Mouse (Mus musculus) neural tube, embryonic 14.5 days (tissue): ENCODE data around the gene Arxes1. TPM values are rescaled to one million over a fixed set of nuclear protein-coding genes. Genes with fewer than 3 reads are reported as not detected.
"Not testable (repeated sequence)": the region's sequence is repeated elsewhere in the genome, so short reads cannot be mapped to it uniquely, and the experiment has no call there.

Source experiments
- ATAC-seq: fragments of 200-750 bp; cut with Nextera tagmentation; 2 replicates; pipeline ENCODE4 v1.8.0; 2017; ENCODE audit warnings: low read depth, mild to moderate bottlenecking, moderate TSS enrichment, moderate library complexity
- H3K27ac ChIP-seq: fragments of 300-500 bp; sonication (generic); 2 replicates; pipeline ENCODE4 v1.5.1; 2014; ENCODE audit warnings: low read depth, mild to moderate bottlenecking, control low read depth, low read length, moderate library complexity, mixed read lengths
- H3K27me3 ChIP-seq: fragments of 300-500 bp; sonication (generic); 2 replicates; pipeline ENCODE4 v1.6.1; 2014; ENCODE audit warnings: low read length; ENCODE audit not compliant: control insufficient read depth, insufficient read depth
- H3K36me3 ChIP-seq: fragments of 300-500 bp; sonication (generic); 2 replicates; pipeline ENCODE4 v1.6.1; 2014; ENCODE audit warnings: low read length, mixed read lengths; ENCODE audit not compliant: control insufficient read depth, insufficient read depth
- H3K4me1 ChIP-seq: fragments of 300-500 bp; sonication (generic); 2 replicates; pipeline ENCODE4 v1.6.1; 2014; ENCODE audit warnings: low read length; ENCODE audit not compliant: control insufficient read depth, insufficient read depth
- H3K4me2 ChIP-seq: fragments of 300-500 bp; sonication (generic); 2 replicates; pipeline ENCODE4 v1.6.1; 2014; ENCODE audit warnings: mild to moderate bottlenecking, low read depth, low read length, control low read depth
- H3K4me3 ChIP-seq: fragments of 300-500 bp; sonication (generic); 2 replicates; pipeline ENCODE4 v1.5.1; 2014; ENCODE audit warnings: low read depth, low read length, control low read depth, mixed read lengths
- H3K9ac ChIP-seq: fragments of 300-500 bp; sonication (generic); replicated peaks from 2 replicates; pipeline ENCODE4 v1.6.1; 2014; ENCODE audit warnings: low read depth, mild to moderate bottlenecking, control low read depth, low read length, mixed read lengths
- H3K9me3 ChIP-seq: fragments of 300-500 bp; sonication (generic); 2 replicates; pipeline ENCODE4 v1.6.1; 2016; ENCODE audit warnings: low read length; ENCODE audit not compliant: control insufficient read depth
- WGBS: fragments of 180-500 bp; shearing (Covaris S2); extraction: QIAGEN DNeasy Blood & Tissue Kit; methylation state at CpG from one replicate; pipeline ENCODE4 v1.1.7; 2014; 5-methylcytosine and 5-hydroxymethylcytosine counted together
- polyA plus RNA-seq: library from polyadenylated mRNA; unstranded; fragments of >200 nt; fragmentation: Nextera tagmentation; extraction: Ambion mirVana; gene quantifications from 2 replicates; pipeline ENCODE4 v1.2.1, GENCODE M21; 2014

Gene Arxes1
- polyA plus RNA-seq, 1 experiment from 2014 or later: 160 TPM

- no peak overlapping the region for H3K9ac ChIP-seq
- no peaks in the 10 kb centered on the region for H3K4me1 ChIP-seq
- WGBS: 45% methylated on average over 1 of the region's 1 CpGs
- H3K9me3 ChIP-seq: no peaks in the 10 kb centered on the region
- H3K27me3 ChIP-seq: no peaks in the 10 kb centered on the region
- H3K36me3 ChIP-seq: no peaks in the 10 kb centered on the region
- ATAC-seq: no peak
- no peak overlapping the region for H3K4me2 ChIP-seq
- H3K4me3 ChIP-seq: no peak overlapping the region
- H3K27ac ChIP-seq: no peak overlapping the region
Observed at GRCm38 (mm10) chrX:136030331-136030730, 2.8 kb upstream of the Arxes1 start.

- H3K36me3 ChIP-seq: no peaks in the 10 kb centered on the region
- H3K4me1 ChIP-seq: no peaks in the 10 kb centered on the region
- no peaks in the 10 kb centered on the region for H3K9me3 ChIP-seq
- ATAC-seq: no peak
- H3K4me3 ChIP-seq: no peak overlapping the region
- H3K9ac ChIP-seq: no peak overlapping the region
- 88% methylated on average over 1 of the region's 1 CpGs for WGBS
- H3K4me2 ChIP-seq: no peak overlapping the region
- H3K27me3 ChIP-seq: no peaks in the 10 kb centered on the region
- H3K27ac ChIP-seq: no peak overlapping the region
Observed at GRCm38 (mm10) chrX:136043726-136044125, 10.6 kb downstream of the Arxes1 start.

GRCm38 (mm10) chrX:136047528-136047927 lies 14.4 kb downstream of the Arxes1 start:
- no peak overlapping the region for H3K27ac ChIP-seq
- no peaks in the 10 kb centered on the region for H3K27me3 ChIP-seq
- no peak overlapping the region for H3K4me3 ChIP-seq
- H3K4me1 ChIP-seq: no peaks in the 10 kb centered on the region
- no peak overlapping the region for H3K4me2 ChIP-seq
- H3K9me3 ChIP-seq: no peaks in the 10 kb centered on the region
- 17% methylated on average over 5 of the region's 5 CpGs for WGBS
- H3K9ac ChIP-seq: no peak overlapping the region
- ATAC-seq: peak; percentile 78; the same call in 1 of the 2 replicates
- H3K36me3 ChIP-seq: no peaks in the 10 kb centered on the region

- H3K4me1 ChIP-seq: no peaks in the 10 kb centered on the region
- H3K4me3 ChIP-seq: no peak overlapping the region
- WGBS: 82% methylated on average over 2 of the region's 2 CpGs
- ATAC-seq: no peak
- H3K4me2 ChIP-seq: no peak overlapping the region
- no peak overlapping the region for H3K9ac ChIP-seq
- H3K36me3 ChIP-seq: no peaks in the 10 kb centered on the region
- H3K9me3 ChIP-seq: no peaks in the 10 kb centered on the region
- H3K27ac ChIP-seq: no peak overlapping the region
- H3K27me3 ChIP-seq: no peaks in the 10 kb centered on the region
Observed at GRCm38 (mm10) chrX:136051219-136051618, 18.1 kb downstream of the Arxes1 start.

GRCm38 (mm10) chrX:136060698-136061097 lies 27.5 kb downstream of the Arxes1 start:
- no peaks in the 10 kb centered on the region for H3K4me1 ChIP-seq
- ATAC-seq: no peak
- H3K27me3 ChIP-seq: no peaks in the 10 kb centered on the region
- H3K4me3 ChIP-seq: no peak overlapping the region
- H3K9me3 ChIP-seq: no peaks in the 10 kb centered on the region
- H3K9ac ChIP-seq: no peak overlapping the region
- H3K27ac ChIP-seq: no peak overlapping the region
- H3K4me2 ChIP-seq: no peak overlapping the region
- no peaks in the 10 kb centered on the region for H3K36me3 ChIP-seq
- WGBS: 71% methylated on average over 1 of the region's 1 CpGs

GRCm38 (mm10) chrX:136067201-136067991 lies 34.2 kb downstream of the Arxes1 start:
- not testable (repeated sequence) for H3K9me3 ChIP-seq, H3K27me3 ChIP-seq, H3K4me1 ChIP-seq, H3K36me3 ChIP-seq
- peak overlapping the region; percentile 39 for H3K4me3 ChIP-seq
- ATAC-seq: peak; percentile 84
- peak overlapping the region; percentile 48 for H3K4me2 ChIP-seq
- peak overlapping the region; percentile 47 for H3K9ac ChIP-seq
- 14% methylated on average over 10 of the region's 48 CpGs for WGBS
- H3K27ac ChIP-seq: peak overlapping the region; percentile 77

GRCm38 (mm10) chrX:136068020-136068419 lies 34.9 kb downstream of the Arxes1 start, which contains the start of gene Bex2:
Bex2 (minus strand) TSS chrX:136068236.
- not testable (repeated sequence) for H3K27me3 ChIP-seq, H3K4me1 ChIP-seq, H3K9me3 ChIP-seq, H3K36me3 ChIP-seq
- peak within 1 kb of the TSS; percentile 39 for H3K4me3 ChIP-seq
- H3K27ac ChIP-seq: peak within 1 kb of the TSS; percentile 77
- no CpG with 5 or more reads among the region's 32 CpGs for WGBS
- ATAC-seq: peak; percentile 98
- peak within 1 kb of the TSS; percentile 48 for H3K4me2 ChIP-seq
- H3K9ac ChIP-seq: peak within 1 kb of the TSS; percentile 47

Other genes starting within 250 kb of the Arxes1 start
- gene Bhlhb9, start 235.8 kb upstream of the Arxes1 start, polyA plus RNA-seq: 114 and 127 TPM in 2 replicates
- gene Gprasp2, start 194.3 kb upstream of the Arxes1 start, polyA plus RNA-seq: 183 and 196 TPM in 2 replicates
- gene Arxes2, start 39.5 kb upstream of the Arxes1 start, polyA plus RNA-seq: 290 and 292 TPM in 2 replicates
- gene Bex2, start 34.9 kb downstream of the Arxes1 start, polyA plus RNA-seq: 610 and 698 TPM in 2 replicates
- 0.08 TPM in 1 of 2 replicates, not detected in the other for gene Nxf3, start 51.9 kb downstream of the Arxes1 start, polyA plus RNA-seq
- gene Bex4, start 105.6 kb downstream of the Arxes1 start, polyA plus RNA-seq: 115 and 152 TPM in 2 replicates
- 119 and 142 TPM in 2 replicates for gene Tceal8, start 139.0 kb downstream of the Arxes1 start, polyA plus RNA-seq
- 9.1 and 16.4 TPM in 2 replicates for gene Tceal5, start 170.5 kb downstream of the Arxes1 start, polyA plus RNA-seq
- gene Tceal7, start 181.4 kb downstream of the Arxes1 start, polyA plus RNA-seq: 2.3 and 4.6 TPM in 2 replicates
- gene Bex1, start 182.1 kb downstream of the Arxes1 start, polyA plus RNA-seq: 220 and 263 TPM in 2 replicates
- gene Tceal9, start 211.7 kb downstream of the Arxes1 start, polyA plus RNA-seq: 268 and 285 TPM in 2 replicates
- 770 and 849 TPM in 2 replicates for gene Bex3, start 236.9 kb downstream of the Arxes1 start, polyA plus RNA-seq